Mouse (Mus musculus) MEL (cell line): Measurements from ENCODE around the gene Tgfb1. TPM values are rescaled to one million over a fixed set of nuclear protein-coding genes. Genes with fewer than 3 reads are reported as not detected.
A peak's percentile ranks its signal among the peaks of the same experiment; 100 is the strongest.

Source experiments
- DNase-seq: peaks from one replicate; pipeline ENCODE4 v3.0.0; 2011; ENCODE audit warnings: low read depth, low spot score
- H3K27ac ChIP-seq: 2 replicates; pipeline ENCODE4 v1.5.1; 2012; ENCODE audit warnings: low read depth, mild to moderate bottlenecking, control low read depth, low read length, moderate library complexity; ENCODE audit not compliant: control insufficient read depth
- H3K27me3 ChIP-seq, 2 experiments: fragments of 150-350 bp in 1 of 2; sonication (generic) in 1 of 2; 2 replicates each; pipeline ENCODE4 v1.6.1; 2012; ENCODE audit warnings: low read length in 2 of 2, mild to moderate bottlenecking in 2 of 2, improper control_type of control experiment in 1 of 2, moderate library complexity in 1 of 2; ENCODE audit not compliant: insufficient read depth in 2 of 2, control insufficient read depth in 1 of 2
- H3K36me3 ChIP-seq, 2 experiments: 2 replicates each; pipeline ENCODE4 v1.6.1; 2012 to 2014; ENCODE audit warnings: low read length in 2 of 2, improper control_type of control experiment in 1 of 2, inconsistent platforms in 1 of 2, mild to moderate bottlenecking in 1 of 2; ENCODE audit not compliant: insufficient read depth in 2 of 2, control insufficient read depth in 1 of 2
- H3K4me1 ChIP-seq, 2 experiments: fragments of 150-350 bp in 1 of 2; sonication (generic) in 1 of 2; 2 replicates each; pipeline ENCODE4 v1.6.1; 2012; ENCODE audit warnings: low read length in 2 of 2, improper control_type of control experiment in 1 of 2, mild to moderate bottlenecking in 1 of 2; ENCODE audit not compliant: insufficient read depth in 2 of 2, control insufficient read depth in 1 of 2
- H3K4me3 ChIP-seq, 2 experiments: fragments of 150-350 bp in 1 of 2; sonication (generic) in 1 of 2; 2 replicates each; pipeline ENCODE4 v1.5.1; 2012; ENCODE audit warnings: low read depth in 2 of 2, low read length in 2 of 2, mild to moderate bottlenecking in 2 of 2, moderate library complexity in 2 of 2, control low read depth in 1 of 2, improper control_type of control experiment in 1 of 2; ENCODE audit not compliant: control insufficient read depth in 1 of 2, insufficient read depth in 1 of 2
- H3K79me2 ChIP-seq: 2 replicates; pipeline ENCODE4 v1.6.1; 2012; ENCODE audit warnings: mild to moderate bottlenecking, low read length, moderate library complexity; ENCODE audit not compliant: control insufficient read depth, poor library complexity, insufficient read depth
- H3K9ac ChIP-seq: 2 replicates; pipeline ENCODE4 v1.6.1; 2012; ENCODE audit warnings: low read depth, mild to moderate bottlenecking, control low read depth, low read length, moderate library complexity; ENCODE audit not compliant: control insufficient read depth, poor library complexity, severe bottlenecking
- H3K9me3 ChIP-seq: fragments of 150-350 bp; sonication (generic); replicated peaks from 2 replicates; pipeline ENCODE4 v1.6.1; 2012; ENCODE audit warnings: mild to moderate bottlenecking, low read length, improper control_type of control experiment, moderate library complexity; ENCODE audit not compliant: insufficient read depth
- CHD1 ChIP-seq: IDR thresholded peaks from 2 replicates; pipeline ENCODE4 v1.6.1; 2012; ENCODE audit warnings: low read depth, mild to moderate bottlenecking, inconsistent platforms, low read length, improper control_type of control experiment
- CTCF ChIP-seq, 3 experiments: IDR thresholded peaks in 2 of 3; conservative IDR thresholded peaks in 1 of 3; 2 replicates each; pipeline ENCODE4 v1.5.1; 2011 to 2012; ENCODE audit warnings: low read length in 3 of 3, low read depth in 2 of 3, mild to moderate bottlenecking in 2 of 3, improper control_type of control experiment in 1 of 3, inconsistent platforms in 1 of 3, mixed read lengths in 1 of 3, moderate library complexity in 1 of 3; ENCODE audit not compliant: control insufficient read depth in 1 of 3, insufficient read depth in 1 of 3, poor library complexity in 1 of 3, severe bottlenecking in 1 of 3
- E2F4 ChIP-seq: IDR thresholded peaks from 2 replicates; pipeline ENCODE4 v1.6.1; 2011; ENCODE audit warnings: low read depth, low read length, improper control_type of control experiment, borderline replicate concordance
- ELF1 ChIP-seq: IDR thresholded peaks from 2 replicates; pipeline ENCODE4 v1.6.1; 2014; ENCODE audit warnings: low read depth, mild to moderate bottlenecking, inconsistent platforms, low read length, improper control_type of control experiment, moderate library complexity
- EP300 ChIP-seq, 2 experiments: IDR thresholded peaks; 2 replicates each; pipeline ENCODE4 v1.6.1; 2011; ENCODE audit warnings: improper control_type of control experiment in 2 of 2, low read length in 2 of 2, low read depth in 1 of 2, mild to moderate bottlenecking in 1 of 2
- GATA1 ChIP-seq: IDR thresholded peaks from 2 replicates; pipeline ENCODE4 v1.6.1; 2011; ENCODE audit warnings: low read depth, low read length, improper control_type of control experiment
- HCFC1 ChIP-seq: IDR thresholded peaks from 2 replicates; pipeline ENCODE4 v1.6.1; 2012; ENCODE audit warnings: low read depth, mild to moderate bottlenecking, inconsistent platforms, low read length, improper control_type of control experiment, moderate library complexity
- KAT2A ChIP-seq: conservative IDR thresholded peaks from 2 replicates; pipeline ENCODE4 v1.6.1; 2012; ENCODE audit warnings: low read depth, low read length, improper control_type of control experiment, inconsistent platforms
- MAFK ChIP-seq: IDR thresholded peaks from 2 replicates; pipeline ENCODE4 v1.6.1; 2011; ENCODE audit warnings: low read depth, mild to moderate bottlenecking, low read length, improper control_type of control experiment, borderline replicate concordance
- MAZ ChIP-seq: IDR thresholded peaks from 2 replicates; pipeline ENCODE4 v1.6.1; 2012; ENCODE audit warnings: low read depth, mild to moderate bottlenecking, inconsistent platforms, low read length, improper control_type of control experiment
- MEF2A ChIP-seq: IDR thresholded peaks from 2 replicates; pipeline ENCODE4 v1.6.1; 2014; ENCODE audit warnings: low read depth, mild to moderate bottlenecking, inconsistent platforms, low read length, improper control_type of control experiment; ENCODE audit not compliant: poor library complexity, insufficient replicate concordance, severe bottlenecking; ENCODE audit errors: extremely low read depth
- MYB ChIP-seq: IDR thresholded peaks from 2 replicates; pipeline ENCODE4 v1.6.1; 2011; ENCODE audit warnings: mild to moderate bottlenecking, low read depth, low read length, improper control_type of control experiment
- NRF1 ChIP-seq: IDR thresholded peaks from 2 replicates; pipeline ENCODE4 v1.6.1; 2014; ENCODE audit warnings: low read depth, mild to moderate bottlenecking, inconsistent platforms, low read length, improper control_type of control experiment, moderate library complexity; ENCODE audit not compliant: poor library complexity, insufficient read depth, severe bottlenecking
- POLR2A ChIP-seq, 2 experiments: IDR thresholded peaks; 2 replicates each; pipeline ENCODE4 v1.6.1; 2011 to 2012; ENCODE audit warnings: low read length in 2 of 2, mild to moderate bottlenecking in 2 of 2, control low read depth in 1 of 2, improper control_type of control experiment in 1 of 2, low read depth in 1 of 2, moderate library complexity in 1 of 2; ENCODE audit not compliant: control insufficient read depth in 1 of 2, insufficient read depth in 1 of 2, poor library complexity in 1 of 2
- RAD21 ChIP-seq: IDR thresholded peaks from 2 replicates; pipeline ENCODE4 v1.6.1; 2011; ENCODE audit warnings: mild to moderate bottlenecking, low read depth, low read length, improper control_type of control experiment
- RCOR1 ChIP-seq: IDR thresholded peaks from 2 replicates; pipeline ENCODE4 v1.6.1; 2012; ENCODE audit warnings: low read depth, mild to moderate bottlenecking, inconsistent platforms, low read length, improper control_type of control experiment
- SIN3A ChIP-seq: IDR thresholded peaks from 2 replicates; pipeline ENCODE4 v1.6.1; 2012; ENCODE audit warnings: low read length, improper control_type of control experiment, inconsistent platforms
- SMC3 ChIP-seq: IDR thresholded peaks from 2 replicates; pipeline ENCODE4 v1.6.1; 2011; ENCODE audit warnings: low read depth, low read length, improper control_type of control experiment
- TBP ChIP-seq: IDR thresholded peaks from 2 replicates; pipeline ENCODE4 v1.8.0; 2011; ENCODE audit warnings: low read depth, low read length, improper control_type of control experiment
- TCF12 ChIP-seq: IDR thresholded peaks from 2 replicates; pipeline ENCODE4 v1.6.1; 2014; ENCODE audit warnings: low read depth, mild to moderate bottlenecking, inconsistent platforms, low read length, improper control_type of control experiment, moderate library complexity
- UBTF ChIP-seq: IDR thresholded peaks from 2 replicates; pipeline ENCODE4 v1.6.1; 2012; ENCODE audit warnings: low read depth, mild to moderate bottlenecking, inconsistent platforms, low read length, improper control_type of control experiment, moderate library complexity, borderline replicate concordance; ENCODE audit not compliant: insufficient read depth
- USF2 ChIP-seq, 2 experiments: IDR thresholded peaks; 2 replicates each; pipeline ENCODE4 v1.6.1; 2011 to 2012; ENCODE audit warnings: improper control_type of control experiment in 2 of 2, low read length in 2 of 2, borderline replicate concordance in 1 of 2, inconsistent platforms in 1 of 2, low read depth in 1 of 2, mild to moderate bottlenecking in 1 of 2; ENCODE audit not compliant: insufficient read depth in 1 of 2
- ZC3H11A ChIP-seq: IDR thresholded peaks from 2 replicates; pipeline ENCODE4 v1.6.1; 2012; ENCODE audit warnings: low read depth, mild to moderate bottlenecking, inconsistent platforms, low read length, improper control_type of control experiment
- ZMIZ1 ChIP-seq: IDR thresholded peaks from 2 replicates; pipeline ENCODE4 v1.6.1; 2012; ENCODE audit warnings: low read depth, mild to moderate bottlenecking, inconsistent platforms, low read length, improper control_type of control experiment, moderate library complexity
- ZNF384 ChIP-seq: IDR thresholded peaks from 2 replicates; pipeline ENCODE4 v1.6.1; 2012; ENCODE audit warnings: low read depth, mild to moderate bottlenecking, inconsistent platforms, low read length, improper control_type of control experiment
- polyA plus RNA-seq, 2 experiments: library from polyadenylated mRNA; stranded (reverse) in 1 of 2; unstranded in 1 of 2; fragments of >175 nt in 1 of 2; fragments of >200 nt in 1 of 2; gene quantifications; 2 replicates each; pipeline versions ENCODE4 v1.2.1 to v1.2.4; 2012; ENCODE audit warnings: low replicate concordance in 2 of 2, low read depth in 1 of 2; ENCODE audit not compliant: insufficient read length in 2 of 2, insufficient read depth in 1 of 2, missing spikeins in 1 of 2
- total RNA-seq: library from RNA; depleted of rRNA; stranded (reverse); fragments of 300-350 nt; gene quantifications from 2 replicates; pipeline ENCODE4 v1.2.3, GENCODE M21; 2012

Gene Tgfb1
- total and polyA plus RNA-seq, 3 experiments: 108 to 489 (median 164) TPM

GRCm38 (mm10) chr7:25719761-25720610, 33.2 kb downstream of the Tgfb1 start (continued):
- TF ChIP-seq MYB (no peak), USF2 (IDR thresholded peaks at IDR 0.05; ENCODE audit: borderline replicate concordance in 1 of 2, insufficient read depth in 1 of 2, low read depth in 1 of 2, low read length in 2 of 2) (no peak), NRF1 (no peak), UBTF (no peak), SMC3 (peak; percentile 47), MAZ (no peak), MEF2A (no peak), HCFC1 (0 out of 2 replicates have a peak, but pooled peaks have one; percentile 13), TBP (no peak), ZNF384 (peak; percentile 47; the same call in 1 of the 2 replicates), CTCF (IDR thresholded peaks at IDR 0.05 in 2 of 3, conservative IDR thresholded peaks at IDR 0.05 in 1 of 3; ENCODE audit: control insufficient read depth in 1 of 3, insufficient read depth in 1 of 3, low read depth in 2 of 3, low read length in 3 of 3, poor library complexity in 1 of 3, severe bottlenecking in 1 of 3) (peak; percentile 78 to 98 (median 88)), EP300 (IDR thresholded peaks at IDR 0.05; ENCODE audit: low read depth in 1 of 2, low read length in 2 of 2) (no peak), TCF12 (no peak), MAFK (no peak)

GRCm38 (mm10) chr7:25720760-25721159, 34.0 kb downstream of the Tgfb1 start:
- no peak overlapping the region for H3K9ac ChIP-seq
- H3K27me3 ChIP-seq: no peaks in the 10 kb centered on the region
- H3K79me2 ChIP-seq: peaks cover 3% of the 10 kb centered on the region; the same call in 1 of the 2 replicates
- H3K4me3 ChIP-seq: no peak overlapping the region
- no peak for TF ChIP-seq MYB
- no peak for TF ChIP-seq KAT2A
- no peak for TF ChIP-seq E2F4
- no peak for TF ChIP-seq ELF1
- TF ChIP-seq POLR2A (IDR thresholded peaks at IDR 0.05; ENCODE audit: control insufficient read depth in 1 of 2, insufficient read depth in 1 of 2, low read depth in 1 of 2, low read length in 2 of 2, poor library complexity in 1 of 2): no peak
- TF ChIP-seq RCOR1: no peak
- no peak for TF ChIP-seq CHD1
- no peak for TF ChIP-seq GATA1
- TF ChIP-seq USF2 (IDR thresholded peaks at IDR 0.05; ENCODE audit: borderline replicate concordance in 1 of 2, insufficient read depth in 1 of 2, low read depth in 1 of 2, low read length in 2 of 2): no peak
- TF ChIP-seq MAZ: no peak
- TF ChIP-seq ZNF384: no peak
- TF ChIP-seq TCF12: no peak
- no peak for TF ChIP-seq ZMIZ1
- no peak for TF ChIP-seq SIN3A
- TF ChIP-seq RAD21: no peak
- TF ChIP-seq ZC3H11A: no peak
- no peak overlapping the region for H3K27ac ChIP-seq
- DNase-seq: no peak
- H3K36me3 ChIP-seq: peaks cover 15 to 26% of the 10 kb centered on the region in 2 experiments
- no peaks in the 10 kb centered on the region for H3K9me3 ChIP-seq
- peaks cover 3 to 19% of the 10 kb centered on the region in 2 experiments; a peak in 3 of 4 replicates for H3K4me1 ChIP-seq
